Mouse (Mus musculus) lung, postnatal 0 days (tissue): ENCODE data around the gene Tbc1d30.

Experiments
- CTCF ChIP-seq: IDR thresholded peaks from 2 replicates; pipeline ENCODE4 v1.5.1; 2016; ENCODE audit warnings: antibody characterized with exemption, mild to moderate bottlenecking
- EP300 ChIP-seq: IDR thresholded peaks from 2 replicates; pipeline ENCODE4 v1.6.1; 2016; ENCODE audit warnings: antibody characterized with exemption, mild to moderate bottlenecking, control low read depth

DNA sequence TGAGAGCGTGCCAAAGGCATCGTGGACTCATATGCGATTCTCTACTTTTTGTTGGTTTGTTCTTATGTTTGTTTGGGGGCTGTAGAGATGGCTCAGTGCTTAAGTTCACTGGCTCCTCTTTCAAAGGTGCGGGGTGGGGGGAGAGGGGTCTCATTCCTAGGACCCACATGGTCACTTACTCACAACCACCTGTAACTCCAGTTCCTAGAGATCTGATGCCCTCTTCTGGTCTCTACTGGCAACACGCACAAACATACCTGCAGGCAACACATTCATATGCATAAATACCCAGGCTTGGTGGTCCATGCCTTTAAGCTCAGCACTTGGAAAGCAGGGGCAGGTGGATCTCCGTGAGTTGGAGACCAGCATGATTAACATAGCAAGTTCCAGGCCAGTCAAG is 125.4 kb downstream of the Tbc1d30 start:
- TF ChIP-seq CTCF (peak; percentile 65), EP300 (no peak)
